Mouse (Mus musculus): ENCODE measurements around the gene Hsfy2.

Gene Hsfy2

GRCm38 (mm10) chr1:56637335-56637734 lies at the start of gene Hsfy2:
TSS of gene Hsfy2 (minus strand) at chr1:56637435.
- no peak for DNase-seq (ENCODE audit: extremely low read depth, low read depth, low spot score)

GRCm38 (mm10) chr1:56685053-56685557 lies 47.9 kb upstream of the Hsfy2 start:
- DNase-seq (ENCODE audit: extremely low read depth, low read depth, low spot score): no peak

GRCm38 (mm10) chr1:56684512-56684911 lies 47.3 kb upstream of the Hsfy2 start:
- no peak for DNase-seq (ENCODE audit: extremely low read depth, low read depth, low spot score)

- DNase-seq (ENCODE audit: extremely low read depth, low read depth, low spot score): no peak
Observed at GRCm38 (mm10) chr1:56681258-56681657, 44.0 kb upstream of the Hsfy2 start.

- DNase-seq (ENCODE audit: extremely low read depth, low read depth, low spot score): no peak
Observed at GRCm38 (mm10) chr1:56675253-56675652, 38.0 kb upstream of the Hsfy2 start.

GRCm38 (mm10) chr1:56674601-56675000 lies 37.4 kb upstream of the Hsfy2 start:
- DNase-seq (ENCODE audit: extremely low read depth, low read depth, low spot score): no peak

GRCm38 (mm10) chr1:56671241-56671945 lies 34.2 kb upstream of the Hsfy2 start:
- DNase-seq (ENCODE audit: extremely low read depth, low read depth, low spot score): no peak

GRCm38 (mm10) chr1:56670509-56670908 lies 33.3 kb upstream of the Hsfy2 start:
- no peak for DNase-seq (ENCODE audit: extremely low read depth, low read depth, low spot score)

- DNase-seq (ENCODE audit: extremely low read depth, low read depth, low spot score): no peak
Observed at GRCm38 (mm10) chr1:56664606-56665005, 27.4 kb upstream of the Hsfy2 start.

- no peak for DNase-seq (ENCODE audit: extremely low read depth, low read depth, low spot score)
Observed at GRCm38 (mm10) chr1:56626824-56627223, 10.4 kb downstream of the Hsfy2 start.

- DNase-seq (ENCODE audit: extremely low read depth, low read depth, low spot score): no peak
Observed at GRCm38 (mm10) chr1:56624304-56624703, 12.9 kb downstream of the Hsfy2 start.

- no peak for DNase-seq (ENCODE audit: extremely low read depth, low read depth, low spot score)
Observed at GRCm38 (mm10) chr1:56612384-56612783, 24.9 kb downstream of the Hsfy2 start.

Data from fat pad, adult 2 months (tissue).